Mouse (Mus musculus): ENCODE data around the gene Gulp1. TPM values are rescaled to one million over a fixed set of nuclear protein-coding genes. Genes with fewer than 3 reads are reported as not detected.

The Gulp1 gene
- polyA plus RNA-seq, 1 experiment, result 3.2 TPM

DNA sequence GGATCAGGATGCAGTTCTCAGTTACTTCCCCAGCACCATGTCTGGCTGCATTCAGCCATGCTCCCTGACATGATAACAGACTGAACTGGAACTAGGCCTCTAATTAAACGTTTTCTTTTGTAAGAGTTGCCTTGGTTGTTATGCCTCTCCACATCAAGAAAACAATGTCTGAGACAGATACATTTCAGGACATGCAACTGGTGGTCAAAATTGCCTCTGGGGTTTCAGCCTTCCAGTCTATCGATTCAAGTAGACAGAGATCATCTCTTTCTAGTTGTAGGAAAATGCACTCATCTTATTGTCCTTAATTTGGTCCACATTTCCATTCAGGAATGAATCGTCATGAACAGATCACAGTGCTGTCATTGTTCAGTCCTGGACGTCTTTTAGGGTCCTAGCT, 83.2 kb downstream of the Gulp1 start:
- Histone ChIP-seq H3K4me1 (ENCODE audit: control insufficient read depth, insufficient read depth, low read length) (no peaks in the 10 kb centered on the region), H3K4me3 (replicated peaks; ENCODE audit: insufficient read depth, low read depth, low read length) (no peak overlapping the region), H3K27ac (ENCODE audit: insufficient read depth, low read length) (no peak overlapping the region), H3K27me3 (ENCODE audit: control insufficient read depth, insufficient read depth, low read length) (no peaks in the 10 kb centered on the region)
- 43% methylated on average over 4 of the region's 4 CpGs for WGBS
- TF ChIP-seq POLR2A (IDR thresholded peaks at IDR 0.05; ENCODE audit: borderline replicate concordance, insufficient read depth, low read length), result no peak
- no peak for TF ChIP-seq CTCF (IDR thresholded peaks at IDR 0.05; ENCODE audit: borderline replicate concordance, insufficient read depth, low read depth, low read length)
- DNase-seq, result no peak

- TF ChIP-seq POLR2A (IDR thresholded peaks at IDR 0.05; ENCODE audit: borderline replicate concordance, insufficient read depth, low read length) (no peak), CTCF (IDR thresholded peaks at IDR 0.05; ENCODE audit: borderline replicate concordance, insufficient read depth, low read depth, low read length) (no peak)
- Histone ChIP-seq H3K4me3 (replicated peaks; ENCODE audit: insufficient read depth, low read depth, low read length) (no peak overlapping the region), H3K4me1 (ENCODE audit: control insufficient read depth, insufficient read depth, low read length) (no peaks in the 10 kb centered on the region), H3K27me3 (ENCODE audit: control insufficient read depth, insufficient read depth, low read length) (no peaks in the 10 kb centered on the region), H3K27ac (ENCODE audit: insufficient read depth, low read length) (no peak overlapping the region)
- DNase-seq, result no peak
- WGBS, result 88% methylated on average over 6 of the region's 6 CpGs
These were observed 94.5 kb downstream of the Gulp1 start for GRCm38 (mm10) chr1:44645678-44646276.

GRCm38 (mm10) chr1:44678974-44679373, 127.7 kb downstream of the Gulp1 start:
- H3K27ac ChIP-seq (ENCODE audit: insufficient read depth, low read length), result no peak overlapping the region
- DNase-seq, result no peak
- no peaks in the 10 kb centered on the region for H3K4me1 ChIP-seq (ENCODE audit: control insufficient read depth, insufficient read depth, low read length)
- H3K27me3 ChIP-seq (ENCODE audit: control insufficient read depth, insufficient read depth, low read length), result no peaks in the 10 kb centered on the region
- TF ChIP-seq CTCF (IDR thresholded peaks at IDR 0.05; ENCODE audit: borderline replicate concordance, insufficient read depth, low read depth, low read length) (no peak), POLR2A (IDR thresholded peaks at IDR 0.05; ENCODE audit: borderline replicate concordance, insufficient read depth, low read length) (no peak)
- 34% methylated on average over 3 of the region's 3 CpGs for WGBS
- no peak overlapping the region for H3K4me3 ChIP-seq (replicated peaks; ENCODE audit: insufficient read depth, low read depth, low read length)

DNA sequence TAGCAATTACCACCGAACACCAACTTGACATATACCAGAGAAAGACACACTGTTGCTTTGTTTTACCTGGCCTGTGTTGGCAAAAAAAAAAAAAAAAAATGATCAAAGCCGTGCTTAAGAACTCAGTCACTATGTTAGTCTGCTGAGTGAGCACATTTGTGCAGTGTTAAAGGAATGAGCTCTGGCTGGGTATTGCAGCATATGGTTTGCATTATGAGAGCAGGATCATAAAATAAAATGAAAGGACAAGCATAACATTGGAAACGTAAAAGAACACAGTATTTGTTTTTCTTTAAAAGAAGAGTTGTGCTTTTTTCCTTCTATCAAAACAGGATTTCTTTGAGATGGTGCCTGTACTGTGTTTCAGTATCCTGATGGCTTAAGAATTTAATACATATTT, 128.1 kb downstream of the Gulp1 start:
- Histone ChIP-seq H3K4me1 (ENCODE audit: control insufficient read depth, insufficient read depth, low read length) (no peaks in the 10 kb centered on the region), H3K27me3 (ENCODE audit: control insufficient read depth, insufficient read depth, low read length) (no peaks in the 10 kb centered on the region), H3K27ac (ENCODE audit: insufficient read depth, low read length) (no peak overlapping the region), H3K4me3 (replicated peaks; ENCODE audit: insufficient read depth, low read depth, low read length) (no peak overlapping the region)
- no peak for DNase-seq
- TF ChIP-seq POLR2A (IDR thresholded peaks at IDR 0.05; ENCODE audit: borderline replicate concordance, insufficient read depth, low read length) (no peak), CTCF (IDR thresholded peaks at IDR 0.05; ENCODE audit: borderline replicate concordance, insufficient read depth, low read depth, low read length) (no peak)
- WGBS, result 72% methylated on average over 3 of the region's 3 CpGs

GRCm38 (mm10) chr1:44682556-44682955, 131.2 kb downstream of the Gulp1 start:
- Histone ChIP-seq H3K4me3 (replicated peaks; ENCODE audit: insufficient read depth, low read depth, low read length) (no peak overlapping the region), H3K4me1 (ENCODE audit: control insufficient read depth, insufficient read depth, low read length) (no peaks in the 10 kb centered on the region), H3K27me3 (ENCODE audit: control insufficient read depth, insufficient read depth, low read length) (no peaks in the 10 kb centered on the region), H3K27ac (ENCODE audit: insufficient read depth, low read length) (no peak overlapping the region)
- no peak for DNase-seq
- TF ChIP-seq POLR2A (IDR thresholded peaks at IDR 0.05; ENCODE audit: borderline replicate concordance, insufficient read depth, low read length), result no peak
- no peak for TF ChIP-seq CTCF (IDR thresholded peaks at IDR 0.05; ENCODE audit: borderline replicate concordance, insufficient read depth, low read depth, low read length)
- 46% methylated on average over 2 of the region's 2 CpGs for WGBS

DNA sequence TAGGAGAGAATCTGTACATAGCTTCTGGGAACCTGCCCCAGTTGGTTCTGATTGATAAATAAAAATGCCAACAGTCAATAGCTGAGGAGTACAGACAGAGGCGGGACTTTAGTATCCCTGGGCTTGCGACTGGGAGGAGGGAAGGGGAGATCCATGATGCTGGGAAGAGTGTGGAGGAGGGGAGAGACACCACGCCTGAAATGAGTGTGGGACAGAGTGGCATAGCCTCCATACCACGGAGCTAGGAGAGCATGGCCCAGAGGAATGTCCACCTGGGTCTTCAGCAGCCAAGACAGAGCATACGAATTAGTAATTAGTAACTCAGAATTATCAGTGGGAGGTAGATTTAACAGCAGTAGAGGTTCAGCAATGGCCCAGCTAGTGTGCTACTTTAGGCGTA, 132.4 kb downstream of the Gulp1 start:
- H3K27me3 ChIP-seq (ENCODE audit: control insufficient read depth, insufficient read depth, low read length), result no peaks in the 10 kb centered on the region
- H3K4me3 ChIP-seq (replicated peaks; ENCODE audit: insufficient read depth, low read depth, low read length), result no peak overlapping the region
- no peaks in the 10 kb centered on the region for H3K4me1 ChIP-seq (ENCODE audit: control insufficient read depth, insufficient read depth, low read length)
- no peak overlapping the region for H3K27ac ChIP-seq (ENCODE audit: insufficient read depth, low read length)
- WGBS, result 37% methylated on average over 6 of the region's 6 CpGs
- no peak for DNase-seq
- TF ChIP-seq CTCF (IDR thresholded peaks at IDR 0.05; ENCODE audit: borderline replicate concordance, insufficient read depth, low read depth, low read length), result no peak
- TF ChIP-seq POLR2A (IDR thresholded peaks at IDR 0.05; ENCODE audit: borderline replicate concordance, insufficient read depth, low read length), result no peak

- WGBS, result 38% methylated on average over 4 of the region's 4 CpGs
- no peak for DNase-seq
- Histone ChIP-seq H3K4me3 (replicated peaks; ENCODE audit: insufficient read depth, low read depth, low read length) (no peak overlapping the region), H3K27ac (ENCODE audit: insufficient read depth, low read length) (no peak overlapping the region), H3K4me1 (ENCODE audit: control insufficient read depth, insufficient read depth, low read length) (no peaks in the 10 kb centered on the region), H3K27me3 (ENCODE audit: control insufficient read depth, insufficient read depth, low read length) (no peaks in the 10 kb centered on the region)
- TF ChIP-seq CTCF (IDR thresholded peaks at IDR 0.05; ENCODE audit: borderline replicate concordance, insufficient read depth, low read depth, low read length), result no peak
- TF ChIP-seq POLR2A (IDR thresholded peaks at IDR 0.05; ENCODE audit: borderline replicate concordance, insufficient read depth, low read length), result no peak
These were observed 169.6 kb downstream of the Gulp1 start for GRCm38 (mm10) chr1:44720785-44721410.

DNA sequence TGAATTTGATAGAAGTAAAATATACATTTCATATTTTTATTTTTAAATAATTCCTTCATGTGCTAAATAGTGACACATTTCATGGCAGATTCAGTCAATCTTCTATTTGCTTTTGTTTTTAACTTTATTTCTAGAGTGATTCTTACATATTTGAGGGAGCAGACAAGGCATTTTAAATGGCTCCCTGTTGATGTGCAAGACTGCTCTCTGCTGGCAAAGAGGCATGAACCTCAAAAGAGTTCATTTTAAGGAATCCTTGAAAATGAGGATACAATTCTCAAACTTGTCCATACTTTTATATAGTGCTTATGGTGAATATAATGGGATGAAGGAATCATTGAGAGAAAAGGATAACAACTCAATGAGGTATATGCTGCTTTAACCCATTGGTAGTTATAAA, 189.9 kb downstream of the Gulp1 start:
- no peaks in the 10 kb centered on the region for H3K27me3 ChIP-seq (ENCODE audit: control insufficient read depth, insufficient read depth, low read length)
- H3K4me3 ChIP-seq (replicated peaks; ENCODE audit: insufficient read depth, low read depth, low read length), result no peak overlapping the region
- no peak for DNase-seq
- H3K4me1 ChIP-seq (ENCODE audit: control insufficient read depth, insufficient read depth, low read length), result no peaks in the 10 kb centered on the region
- no peak overlapping the region for H3K27ac ChIP-seq (ENCODE audit: insufficient read depth, low read length)
- TF ChIP-seq POLR2A (IDR thresholded peaks at IDR 0.05; ENCODE audit: borderline replicate concordance, insufficient read depth, low read length) (no peak), CTCF (IDR thresholded peaks at IDR 0.05; ENCODE audit: borderline replicate concordance, insufficient read depth, low read depth, low read length) (no peak)
